Mouse (Mus musculus): Measurements from ENCODE around the gene Prkd3. TPM values are rescaled to one million over a fixed set of nuclear protein-coding genes. Genes with fewer than 3 reads are reported as not detected.
A peak's percentile ranks its signal among the peaks of the same experiment; 100 is the strongest.

Prkd3 gene
- 11.0 and 15.0 TPM in 2 replicates for polyA plus RNA-seq (2015; fragmentation: Nextera tagmentation; extraction: Ambion mirVana)

DNA sequence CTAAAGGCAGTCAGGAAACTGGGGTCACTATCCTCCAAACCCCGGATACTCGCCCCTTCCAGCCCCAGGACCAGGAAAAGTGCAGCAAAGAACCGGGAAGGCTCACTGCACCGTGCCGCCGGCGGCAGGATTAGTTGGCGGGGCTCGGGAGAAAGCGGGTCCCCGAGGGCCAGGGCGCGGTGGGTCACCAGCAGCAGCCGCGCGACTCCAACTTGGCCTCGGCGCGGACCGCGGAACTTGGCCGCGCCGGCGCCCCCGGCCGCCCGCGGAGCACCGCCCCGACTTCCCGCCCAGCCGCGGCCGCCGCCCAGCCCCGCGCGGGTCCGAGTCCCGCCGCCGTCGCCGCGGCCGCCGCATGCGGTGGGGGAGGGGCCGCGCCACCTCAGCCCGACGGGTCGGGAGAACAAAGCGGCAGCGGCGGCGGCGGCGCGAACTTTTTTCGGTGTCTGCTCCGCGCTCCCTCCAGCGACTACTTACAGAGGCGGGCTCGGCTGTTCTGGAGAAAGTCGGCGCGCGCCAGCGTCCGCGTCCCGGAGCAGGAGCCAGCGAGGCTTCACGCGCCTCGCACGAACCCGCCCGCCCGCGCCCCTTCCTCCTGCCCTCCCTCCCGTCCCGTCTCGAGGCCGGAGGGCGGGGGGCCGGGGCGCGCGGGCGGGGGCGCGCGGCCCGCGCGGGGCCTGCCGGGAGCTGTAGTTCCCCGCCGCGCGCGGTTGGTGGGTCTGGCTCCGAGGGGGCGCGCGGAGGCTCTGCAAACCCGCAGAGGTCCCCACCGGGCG is at the start of gene Prkd3:
Prkd3 (minus strand) TSS at position 609 of the 776 bp plus-strand sequence.
- no peaks in the 10 kb centered on the region for H3K9me3 ChIP-seq (ENCODE audit: control insufficient read depth, low read length)
- H3K27ac ChIP-seq (ENCODE audit: low read depth, low read length), result peak within 1 kb of the TSS; percentile 77
- H3K27me3 ChIP-seq (replicated peaks; ENCODE audit: control insufficient read depth, insufficient read depth, low read length), result no peaks in the 10 kb centered on the region
- no peaks in the 10 kb centered on the region; the same call in 1 of the 2 replicates for H3K4me1 ChIP-seq (ENCODE audit: control insufficient read depth, insufficient read depth, low read depth, low read length)
- WGBS, result under 1% methylated on average over 66 of the region's 113 CpGs
- peak; percentile 92 for ATAC-seq
- H3K4me2 ChIP-seq (ENCODE audit: low read length), result peak within 1 kb of the TSS; percentile 72
- H3K4me3 ChIP-seq (ENCODE audit: low read length), result peak within 1 kb of the TSS; percentile 89
- no peaks in the 10 kb centered on the region for H3K36me3 ChIP-seq (ENCODE audit: control insufficient read depth, insufficient read depth, low read length)
- H3K9ac ChIP-seq (ENCODE audit: low read depth, low read length), result peak within 1 kb of the TSS; percentile 79

DNA sequence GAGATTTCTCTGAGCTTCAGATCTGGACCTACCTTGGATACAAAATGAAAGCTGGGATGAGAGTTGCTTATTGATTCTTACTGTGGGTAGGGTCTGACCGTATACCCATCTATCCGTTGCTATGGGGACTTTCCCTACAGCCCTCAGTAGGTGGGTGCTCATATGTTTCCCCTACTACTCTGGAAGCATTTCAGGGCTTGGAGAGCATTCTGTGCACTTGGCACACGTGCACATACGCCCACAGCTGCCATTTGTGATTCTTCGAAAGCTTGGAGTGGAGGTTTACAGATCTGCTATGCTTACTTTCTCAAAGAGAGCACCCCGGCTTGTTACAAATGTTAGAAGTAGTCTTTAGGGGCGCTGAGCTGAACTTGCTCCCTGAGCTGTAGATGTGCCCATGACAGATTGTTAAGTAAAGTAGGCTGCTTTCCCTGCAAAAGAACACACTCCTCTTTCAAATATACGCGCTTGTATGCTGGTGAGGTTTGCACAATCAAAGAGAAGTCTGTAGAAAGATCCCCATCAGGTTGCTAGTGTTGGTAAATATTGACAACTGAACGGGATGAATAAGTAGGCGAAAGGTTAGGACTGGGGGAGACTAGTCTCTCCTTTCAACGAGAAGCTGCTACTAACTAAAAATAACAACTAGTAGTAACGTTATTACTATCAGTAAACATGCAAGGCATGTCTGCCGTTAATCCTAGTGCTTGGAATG is 49.3 kb upstream of the Prkd3 start:
- no peaks in the 10 kb centered on the region for H3K4me1 ChIP-seq (ENCODE audit: control insufficient read depth, insufficient read depth, low read depth, low read length)
- H3K9me3 ChIP-seq (ENCODE audit: control insufficient read depth, low read length), result no peaks in the 10 kb centered on the region
- WGBS, result 87% methylated on average over 14 of the region's 14 CpGs
- ATAC-seq, result no peak
- no peaks in the 10 kb centered on the region for H3K27me3 ChIP-seq (replicated peaks; ENCODE audit: control insufficient read depth, insufficient read depth, low read length)
- no peak overlapping the region for H3K4me2 ChIP-seq (ENCODE audit: low read length)
- H3K36me3 ChIP-seq (ENCODE audit: control insufficient read depth, insufficient read depth, low read length), result no peaks in the 10 kb centered on the region
- H3K4me3 ChIP-seq (ENCODE audit: low read length), result no peak overlapping the region
- H3K27ac ChIP-seq (ENCODE audit: low read depth, low read length), result no peak overlapping the region
- H3K9ac ChIP-seq (ENCODE audit: low read depth, low read length), result no peak overlapping the region

DNA sequence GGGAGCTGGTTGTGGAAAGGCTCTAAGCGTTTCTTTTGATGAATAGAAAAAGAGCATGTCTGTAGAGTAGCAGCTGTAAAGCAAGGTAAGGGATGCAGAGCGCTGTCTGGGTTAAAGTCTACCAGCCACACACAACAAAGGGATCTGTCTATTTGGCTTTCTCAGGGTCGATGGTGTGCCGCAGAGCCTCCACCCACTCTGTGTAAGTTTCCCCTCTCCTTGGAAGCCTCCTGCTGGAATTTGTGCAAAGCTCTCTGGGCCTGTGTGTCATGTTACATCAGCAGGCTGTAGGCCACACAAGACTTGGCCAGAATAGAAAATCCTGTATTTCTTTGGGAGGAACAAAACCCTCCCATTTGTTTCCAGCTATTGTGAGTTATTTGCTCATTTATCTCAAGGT is 48.4 kb upstream of the Prkd3 start:
- WGBS, result 34% methylated on average over 4 of the region's 4 CpGs
- no peaks in the 10 kb centered on the region for H3K9me3 ChIP-seq (ENCODE audit: control insufficient read depth, low read length)
- no peaks in the 10 kb centered on the region for H3K4me1 ChIP-seq (ENCODE audit: control insufficient read depth, insufficient read depth, low read depth, low read length)
- no peak overlapping the region for H3K9ac ChIP-seq (ENCODE audit: low read depth, low read length)
- H3K4me2 ChIP-seq (ENCODE audit: low read length), result no peak overlapping the region
- no peak overlapping the region for H3K4me3 ChIP-seq (ENCODE audit: low read length)
- H3K36me3 ChIP-seq (ENCODE audit: control insufficient read depth, insufficient read depth, low read length), result no peaks in the 10 kb centered on the region
- no peaks in the 10 kb centered on the region for H3K27me3 ChIP-seq (replicated peaks; ENCODE audit: control insufficient read depth, insufficient read depth, low read length)
- no peak for ATAC-seq
- no peak overlapping the region for H3K27ac ChIP-seq (ENCODE audit: low read depth, low read length)

DNA sequence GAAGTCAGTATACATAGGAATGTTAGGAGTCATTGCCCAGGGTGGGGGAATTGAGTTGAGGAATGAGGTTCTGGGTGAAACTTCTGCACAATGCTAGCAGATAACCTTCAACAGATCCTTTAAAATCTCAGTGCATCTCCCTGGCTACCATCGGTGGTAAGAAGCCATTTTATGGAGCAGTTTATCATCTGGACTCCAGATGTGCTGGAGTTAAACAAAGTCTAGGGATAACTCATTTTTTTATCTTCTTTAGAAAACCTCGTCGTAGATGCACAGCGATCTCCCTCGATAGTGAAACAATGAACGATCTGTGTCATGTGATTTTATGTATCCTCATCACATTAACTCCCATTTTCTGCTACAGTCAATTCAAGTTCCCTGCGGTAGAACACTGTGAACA is 48.0 kb upstream of the Prkd3 start:
- no peak for ATAC-seq
- Histone ChIP-seq H3K27me3 (replicated peaks; ENCODE audit: control insufficient read depth, insufficient read depth, low read length) (no peaks in the 10 kb centered on the region), H3K9me3 (ENCODE audit: control insufficient read depth, low read length) (no peaks in the 10 kb centered on the region), H3K9ac (ENCODE audit: low read depth, low read length) (no peak overlapping the region), H3K4me3 (ENCODE audit: low read length) (no peak overlapping the region), H3K4me2 (ENCODE audit: low read length) (no peak overlapping the region), H3K36me3 (ENCODE audit: control insufficient read depth, insufficient read depth, low read length) (no peaks in the 10 kb centered on the region), H3K27ac (ENCODE audit: low read depth, low read length) (no peak overlapping the region), H3K4me1 (ENCODE audit: control insufficient read depth, insufficient read depth, low read depth, low read length) (no peaks in the 10 kb centered on the region)
- 66% methylated on average over 7 of the region's 7 CpGs for WGBS

DNA sequence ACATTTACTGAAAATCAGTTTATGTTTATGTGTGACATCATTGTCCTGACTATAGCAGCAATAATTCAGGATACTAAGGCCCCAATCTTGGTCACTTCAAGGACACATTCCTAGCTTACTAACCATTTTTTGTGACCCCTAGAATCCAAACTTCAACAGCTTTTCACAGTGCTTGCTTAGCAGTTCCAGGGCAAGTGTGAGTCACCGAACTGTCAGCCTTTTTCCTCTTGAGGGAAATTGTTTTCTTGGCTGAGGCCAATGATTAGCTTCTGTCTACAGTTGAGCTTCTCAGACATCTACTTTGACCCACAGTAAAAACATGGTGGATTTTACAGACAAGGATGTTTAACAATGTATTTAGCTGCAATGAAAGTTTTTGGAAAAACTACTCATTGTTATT is 43.6 kb upstream of the Prkd3 start:
- no peaks in the 10 kb centered on the region for H3K36me3 ChIP-seq (ENCODE audit: control insufficient read depth, insufficient read depth, low read length)
- WGBS, result 71% methylated on average over 1 of the region's 1 CpGs

DNA sequence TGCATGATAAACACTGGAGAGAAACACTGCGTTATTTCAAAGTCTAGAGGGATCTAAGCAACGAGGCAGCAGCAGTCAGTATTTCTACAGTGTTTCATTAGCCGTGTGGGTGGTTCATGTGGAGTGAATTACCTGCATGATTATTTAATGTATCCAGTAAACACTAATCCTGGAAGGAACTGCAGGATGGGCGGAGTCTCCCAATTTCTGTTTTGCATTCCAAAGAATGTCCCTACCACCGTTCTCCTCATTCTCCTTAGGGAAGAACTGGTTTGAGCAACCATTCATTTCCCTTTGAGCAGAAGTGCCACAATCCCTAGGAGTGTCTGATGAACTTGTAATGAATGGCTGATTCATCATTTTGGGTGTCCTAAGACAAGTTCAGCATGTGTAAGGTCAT is 39.6 kb upstream of the Prkd3 start:
- 72% methylated on average over 5 of the region's 5 CpGs for WGBS
- Histone ChIP-seq H3K4me2 (ENCODE audit: low read length) (no peak overlapping the region), H3K36me3 (ENCODE audit: control insufficient read depth, insufficient read depth, low read length) (no peaks in the 10 kb centered on the region), H3K4me3 (ENCODE audit: low read length) (no peak overlapping the region), H3K9ac (ENCODE audit: low read depth, low read length) (no peak overlapping the region), H3K27me3 (replicated peaks; ENCODE audit: control insufficient read depth, insufficient read depth, low read length) (no peaks in the 10 kb centered on the region), H3K27ac (ENCODE audit: low read depth, low read length) (no peak overlapping the region), H3K4me1 (ENCODE audit: control insufficient read depth, insufficient read depth, low read depth, low read length) (no peaks in the 10 kb centered on the region), H3K9me3 (ENCODE audit: control insufficient read depth, low read length) (no peaks in the 10 kb centered on the region)
- no peak for ATAC-seq

More for the DNA sequence above, 43.6 kb upstream of the Prkd3 start:
- ATAC-seq, result no peak
- H3K27me3 ChIP-seq (replicated peaks; ENCODE audit: control insufficient read depth, insufficient read depth, low read length), result no peaks in the 10 kb centered on the region
- no peaks in the 10 kb centered on the region for H3K9me3 ChIP-seq (ENCODE audit: control insufficient read depth, low read length)
- H3K4me3 ChIP-seq (ENCODE audit: low read length), result no peak overlapping the region
- H3K4me1 ChIP-seq (ENCODE audit: control insufficient read depth, insufficient read depth, low read depth, low read length), result no peaks in the 10 kb centered on the region
- H3K9ac ChIP-seq (ENCODE audit: low read depth, low read length), result no peak overlapping the region
- no peak overlapping the region for H3K27ac ChIP-seq (ENCODE audit: low read depth, low read length)
- H3K4me2 ChIP-seq (ENCODE audit: low read length), result no peak overlapping the region

DNA sequence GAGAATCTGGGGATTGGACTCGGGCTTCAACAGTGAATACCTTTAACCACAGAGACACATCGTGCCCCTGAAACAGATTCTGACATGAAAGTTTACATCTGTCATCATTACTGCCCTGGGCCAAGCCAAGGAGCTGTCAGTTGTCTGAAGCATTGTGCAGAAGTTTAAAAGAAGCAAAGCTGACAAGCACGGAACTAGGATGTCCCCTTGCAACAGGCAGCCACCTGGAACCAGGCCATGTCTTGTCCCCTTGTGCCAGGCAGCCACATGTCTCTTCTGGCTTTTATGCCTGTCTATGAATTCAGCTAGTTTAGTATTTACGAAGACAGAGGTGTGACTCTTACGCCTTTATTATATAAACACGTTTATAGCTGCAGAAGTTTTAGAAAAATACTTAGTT is 37.7 kb upstream of the Prkd3 start:
- H3K27me3 ChIP-seq (replicated peaks; ENCODE audit: control insufficient read depth, insufficient read depth, low read length), result no peaks in the 10 kb centered on the region
- no peaks in the 10 kb centered on the region; the same call in 1 of the 2 replicates for H3K4me1 ChIP-seq (ENCODE audit: control insufficient read depth, insufficient read depth, low read depth, low read length)
- H3K27ac ChIP-seq (ENCODE audit: low read depth, low read length), result no peak overlapping the region
- no peak overlapping the region for H3K4me3 ChIP-seq (ENCODE audit: low read length)
- WGBS, result 64% methylated on average over 6 of the region's 6 CpGs
- no peak for ATAC-seq
- H3K9me3 ChIP-seq (ENCODE audit: control insufficient read depth, low read length), result no peaks in the 10 kb centered on the region
- H3K4me2 ChIP-seq (ENCODE audit: low read length), result no peak overlapping the region
- H3K9ac ChIP-seq (ENCODE audit: low read depth, low read length), result no peak overlapping the region
- H3K36me3 ChIP-seq (ENCODE audit: control insufficient read depth, insufficient read depth, low read length), result no peaks in the 10 kb centered on the region

DNA sequence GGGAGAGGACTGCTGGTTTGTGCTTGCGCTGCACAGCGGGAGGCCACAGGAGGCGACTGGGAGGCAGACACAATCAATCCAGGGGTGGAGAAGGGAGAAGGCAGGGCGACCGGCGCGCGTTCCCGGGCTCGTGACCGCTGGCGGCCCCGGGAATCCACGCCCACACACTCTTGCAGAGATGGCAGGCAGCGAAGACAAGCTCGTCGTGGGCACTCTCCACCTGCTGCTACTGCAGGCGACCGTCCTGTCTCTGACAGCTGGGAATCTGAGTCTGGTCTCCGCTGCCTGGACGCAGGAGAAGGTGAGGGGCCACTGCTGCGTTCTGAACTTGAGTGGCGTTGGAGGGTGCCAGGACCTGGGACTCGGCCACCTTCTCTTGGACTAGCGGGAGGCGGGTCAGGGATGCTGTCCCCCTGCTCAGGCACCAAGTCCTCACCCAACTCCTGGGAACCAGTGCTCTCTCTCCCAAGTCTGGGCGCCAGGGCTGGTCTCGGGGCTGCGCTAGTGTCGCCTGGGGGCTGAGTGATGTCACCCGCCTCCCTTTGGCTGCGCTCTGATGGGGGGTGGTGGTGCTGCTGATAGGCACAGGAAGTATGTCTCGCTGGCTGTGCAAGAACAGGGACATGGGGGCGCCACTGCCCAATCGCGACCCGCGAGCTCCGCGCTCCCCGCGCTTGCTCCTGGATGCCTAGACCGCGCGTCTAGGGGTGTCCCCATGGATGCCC is 31.6 kb upstream of the Prkd3 start:
- H3K4me3 ChIP-seq (ENCODE audit: low read length), result peak overlapping the region; percentile 77
- no peaks in the 10 kb centered on the region for H3K27me3 ChIP-seq (replicated peaks; ENCODE audit: control insufficient read depth, insufficient read depth, low read length)
- peak overlapping the region; percentile 79 for H3K9ac ChIP-seq (ENCODE audit: low read depth, low read length)
- H3K36me3 ChIP-seq (ENCODE audit: control insufficient read depth, insufficient read depth, low read length), result no peaks in the 10 kb centered on the region
- peak overlapping the region; percentile 82 for H3K27ac ChIP-seq (ENCODE audit: low read depth, low read length)
- H3K4me1 ChIP-seq (ENCODE audit: control insufficient read depth, insufficient read depth, low read depth, low read length), result peaks cover 5% of the 10 kb centered on the region; the same call in 1 of the 2 replicates
- under 1% methylated on average over 45 of the region's 45 CpGs for WGBS
- peak overlapping the region; percentile 93 for H3K4me2 ChIP-seq (ENCODE audit: low read length)
- H3K9me3 ChIP-seq (ENCODE audit: control insufficient read depth, low read length), result no peaks in the 10 kb centered on the region
- ATAC-seq, result peak; percentile 94

DNA sequence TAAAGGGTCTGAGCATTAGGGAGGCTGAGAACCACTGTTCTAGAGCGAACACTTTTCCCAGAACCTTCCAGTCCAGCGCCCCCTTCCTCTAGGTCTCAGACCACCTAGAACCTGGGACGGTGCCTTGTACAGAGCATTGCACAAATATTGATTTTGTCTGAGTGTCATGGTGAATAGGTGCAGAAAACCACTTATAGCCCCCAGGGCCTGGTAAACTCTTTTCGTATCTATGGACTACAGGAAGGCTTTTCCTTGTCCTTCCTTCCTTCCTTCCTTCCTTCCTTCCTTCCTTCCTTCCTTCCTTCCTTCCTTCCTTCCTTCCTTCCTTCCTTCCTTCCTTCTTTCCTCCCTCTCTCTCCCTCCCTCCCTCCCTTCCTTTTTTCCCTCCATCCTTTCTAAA is 31.0 kb upstream of the Prkd3 start, which contains the start of gene Qpct:
Qpct (plus strand) TSS at position 301 of the 400 bp plus-strand sequence.
- no peaks in the 10 kb centered on the region for H3K9me3 ChIP-seq (ENCODE audit: control insufficient read depth, low read length)
- 66% methylated on average over 4 of the region's 4 CpGs for WGBS
- peak within 1 kb of the TSS; percentile 93 for H3K4me2 ChIP-seq (ENCODE audit: low read length)
- H3K36me3 ChIP-seq (ENCODE audit: control insufficient read depth, insufficient read depth, low read length), result no peaks in the 10 kb centered on the region
- H3K27ac ChIP-seq (ENCODE audit: low read depth, low read length), result peak within 1 kb of the TSS; percentile 82
- H3K4me3 ChIP-seq (ENCODE audit: low read length), result peak within 1 kb of the TSS; percentile 77
- no peak for ATAC-seq
- H3K27me3 ChIP-seq (replicated peaks; ENCODE audit: control insufficient read depth, insufficient read depth, low read length), result no peaks in the 10 kb centered on the region
- peaks cover 5% of the 10 kb centered on the region; the same call in 1 of the 2 replicates for H3K4me1 ChIP-seq (ENCODE audit: control insufficient read depth, insufficient read depth, low read depth, low read length)
- peak within 1 kb of the TSS; percentile 79 for H3K9ac ChIP-seq (ENCODE audit: low read depth, low read length)
